In the genomic region with DNA sequence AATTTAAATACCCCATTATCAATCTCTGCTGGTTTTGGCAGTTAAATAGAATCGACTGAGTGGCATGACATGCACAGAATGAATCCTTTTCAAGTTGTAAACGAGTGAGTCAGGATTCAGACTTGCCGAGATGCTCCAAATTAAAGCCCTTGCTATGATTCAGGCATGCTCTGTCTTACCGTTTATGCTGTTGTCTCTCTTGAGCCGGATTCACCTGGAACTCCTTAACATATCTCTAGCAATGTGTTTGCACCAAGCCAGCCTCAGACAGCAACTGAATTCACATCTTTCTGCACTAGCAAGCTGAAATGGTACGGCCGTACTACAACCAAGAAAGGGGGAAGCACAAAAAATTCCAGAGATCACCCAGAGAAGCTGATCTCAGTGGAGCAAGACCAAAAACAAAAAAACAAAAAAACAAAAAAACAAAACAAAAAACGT, we compare ENCODE assay signal across 9 mouse cellular contexts.
A peak's percentile ranks its signal among the peaks of the same experiment; 100 is the strongest.
DNase-seq lines count a peak whose midpoint lies in the region; ATAC-seq and TF ChIP-seq lines count a peak whose summit lies in the region.
"Had no signal": no experiment of that assay in that cellular context is flagged by ENCODE, and none has a peak within 500 bp of the region (broad histone marks: within the 10 kb centered on the region; RNA-seq: fewer than 3 reads in every experiment).

No protein-coding gene starts in this region.

- intact Hi-C loops in gastrocnemius, adult 2 months (cut with DNase I) = loop anchor here (10.0 kb wide), 1 partner anchor 109 kb away; no protein-coding TSS in a partner anchor

- no peaks in the 10 kb centered on the region for H3K27me3 ChIP-seq in midbrain, embryonic 11.5 days (ENCODE audit: control insufficient read depth, insufficient read depth, low read length)
- H3K27me3 ChIP-seq in thymus, adult 2 months (ENCODE audit: control insufficient read depth, insufficient read depth, low read length) = no peaks in the 10 kb centered on the region
- H3K27me3 ChIP-seq: limb, embryonic 13.5 days had no signal

- 31% methylated on average over 8 of the region's 8 CpGs for WGBS in midbrain, embryonic 11.5 days
- WGBS in thymus, adult 2 months = 74% methylated on average over 8 of the region's 8 CpGs

- no peak for TF ChIP-seq CTCF in gastrocnemius, adult 2 months (IDR thresholded peaks at IDR 0.05)
- no peak for TF ChIP-seq CTCF in thymus, adult 2 months (IDR thresholded peaks at IDR 0.05; ENCODE audit: borderline replicate concordance, control insufficient read depth, extremely low read depth, insufficient read depth, low read length, poor library complexity)

- ATAC-seq in midbrain, embryonic 11.5 days (ENCODE audit: low FRiP score) = no peak

- H3K4me3 ChIP-seq in gastrocnemius, adult 2 months = peak overlapping the region; percentile 32
- H3K4me3 ChIP-seq in midbrain, embryonic 11.5 days (ENCODE audit: low read depth, low read length) = no peak overlapping the region
- no peak overlapping the region for H3K4me3 ChIP-seq in thymus, adult 2 months (ENCODE audit: control insufficient read depth, insufficient read depth, low read length)
- H3K4me3 ChIP-seq: limb, embryonic 13.5 days had no signal

- TF ChIP-seq POLR2A in thymus, adult 2 months (IDR thresholded peaks at IDR 0.05; ENCODE audit: control insufficient read depth, extremely low read depth, insufficient read depth, low read length, poor library complexity) = no peak

- peak overlapping the region; percentile 25; the same call in 1 of the 2 replicates for H3K4me2 ChIP-seq in midbrain, embryonic 11.5 days
- H3K4me2 ChIP-seq: limb, embryonic 13.5 days had no signal

- no peak overlapping the region for H3K27ac ChIP-seq in gastrocnemius, adult 2 months
- H3K27ac ChIP-seq in midbrain, embryonic 11.5 days (ENCODE audit: low read depth, low read length) = no peak overlapping the region
- no peak overlapping the region for H3K27ac ChIP-seq in thymus, adult 2 months (ENCODE audit: control insufficient read depth, insufficient read depth, low read length)
- H3K27ac ChIP-seq: limb, embryonic 13.5 days had no signal

- no peak for DNase-seq in gastrocnemius, adult 2 months
- no peak for DNase-seq in gastrocnemius, adult 18-20 months (ENCODE audit: low spot score)
- DNase-seq in NIH3T3 (ENCODE audit: low read depth) = peak; percentile 78
- peak; percentile 46 to 65 for DNase-seq in frontal cortex, postnatal 36 days (ENCODE audit: low spot score in 2 of 2)
- DNase-seq in midbrain, embryonic 11.5 days (ENCODE audit: low spot score, missing footprints) = no peak
- DNase-seq in thymus, adult 2 months = no peak
- no peak for DNase-seq in urinary bladder, postnatal 4 days (ENCODE audit: low spot score in 2 of 2)
- DNase-seq in kidney, postnatal 14 days = no peak

- no peak overlapping the region for H3K9ac ChIP-seq in midbrain, embryonic 11.5 days (ENCODE audit: low read length)
- H3K9ac ChIP-seq: limb, embryonic 13.5 days had no signal

- H3K36me3 ChIP-seq in midbrain, embryonic 11.5 days (ENCODE audit: control insufficient read depth, insufficient read depth, low read length) = no peaks in the 10 kb centered on the region
- no peaks in the 10 kb centered on the region for H3K36me3 ChIP-seq in thymus, adult 2 months (ENCODE audit: control insufficient read depth, insufficient read depth, low read length)
- H3K36me3 ChIP-seq: limb, embryonic 13.5 days had no signal

- H3K4me1 ChIP-seq in midbrain, embryonic 11.5 days (ENCODE audit: control insufficient read depth, insufficient read depth, low read length) = peaks cover 13% of the 10 kb centered on the region; the same call in 1 of the 2 replicates
- H3K4me1 ChIP-seq in thymus, adult 2 months (replicated peaks; ENCODE audit: control insufficient read depth, insufficient read depth, low read length) = no peaks in the 10 kb centered on the region

- no peaks in the 10 kb centered on the region for H3K9me3 ChIP-seq in midbrain, embryonic 11.5 days (ENCODE audit: control insufficient read depth, low read length)
- H3K9me3 ChIP-seq: limb, embryonic 13.5 days had no signal

Comparison
In these comparisons a context has a peak if more than half of its experiments do, and no peak if none do; other contexts are left out.
1. DNase-seq: peak in NIH3T3 (single experiment) and frontal cortex, postnatal 36 days (2 of 2); none in gastrocnemius, adult 2 months (single experiment), gastrocnemius, adult 18-20 months (single experiment), midbrain, embryonic 11.5 days (single experiment), thymus, adult 2 months (single experiment), urinary bladder, postnatal 4 days (0 of 2) and kidney, postnatal 14 days (single experiment).